Mouse (Mus musculus) MEL (cell line): Measurements from ENCODE around the gene Rhbdl1. TPM values are rescaled to one million over a fixed set of nuclear protein-coding genes. Genes with fewer than 3 reads are reported as not detected.

Experiments used
- DNase-seq: peaks from one replicate; pipeline ENCODE4 v3.0.0; 2011; ENCODE audit warnings: low read depth, low spot score
- H3K27ac ChIP-seq: 2 replicates; pipeline ENCODE4 v1.5.1; 2012; ENCODE audit warnings: low read depth, mild to moderate bottlenecking, control low read depth, low read length, moderate library complexity; ENCODE audit not compliant: control insufficient read depth
- H3K27me3 ChIP-seq, 2 experiments: fragments of 150-350 bp in 1 of 2; sonication (generic) in 1 of 2; 2 replicates each; pipeline ENCODE4 v1.6.1; 2012; ENCODE audit warnings: low read length in 2 of 2, mild to moderate bottlenecking in 2 of 2, improper control_type of control experiment in 1 of 2, moderate library complexity in 1 of 2; ENCODE audit not compliant: insufficient read depth in 2 of 2, control insufficient read depth in 1 of 2
- H3K36me3 ChIP-seq, 2 experiments: 2 replicates each; pipeline ENCODE4 v1.6.1; 2012 to 2014; ENCODE audit warnings: low read length in 2 of 2, improper control_type of control experiment in 1 of 2, inconsistent platforms in 1 of 2, mild to moderate bottlenecking in 1 of 2; ENCODE audit not compliant: insufficient read depth in 2 of 2, control insufficient read depth in 1 of 2
- H3K4me1 ChIP-seq, 2 experiments: fragments of 150-350 bp in 1 of 2; sonication (generic) in 1 of 2; 2 replicates each; pipeline ENCODE4 v1.6.1; 2012; ENCODE audit warnings: low read length in 2 of 2, improper control_type of control experiment in 1 of 2, mild to moderate bottlenecking in 1 of 2; ENCODE audit not compliant: insufficient read depth in 2 of 2, control insufficient read depth in 1 of 2
- H3K4me3 ChIP-seq, 2 experiments: fragments of 150-350 bp in 1 of 2; sonication (generic) in 1 of 2; 2 replicates each; pipeline ENCODE4 v1.5.1; 2012; ENCODE audit warnings: low read depth in 2 of 2, low read length in 2 of 2, mild to moderate bottlenecking in 2 of 2, moderate library complexity in 2 of 2, control low read depth in 1 of 2, improper control_type of control experiment in 1 of 2; ENCODE audit not compliant: control insufficient read depth in 1 of 2, insufficient read depth in 1 of 2
- H3K79me2 ChIP-seq: 2 replicates; pipeline ENCODE4 v1.6.1; 2012; ENCODE audit warnings: mild to moderate bottlenecking, low read length, moderate library complexity; ENCODE audit not compliant: control insufficient read depth, poor library complexity, insufficient read depth
- H3K9ac ChIP-seq: 2 replicates; pipeline ENCODE4 v1.6.1; 2012; ENCODE audit warnings: low read depth, mild to moderate bottlenecking, control low read depth, low read length, moderate library complexity; ENCODE audit not compliant: control insufficient read depth, poor library complexity, severe bottlenecking
- H3K9me3 ChIP-seq: fragments of 150-350 bp; sonication (generic); replicated peaks from 2 replicates; pipeline ENCODE4 v1.6.1; 2012; ENCODE audit warnings: mild to moderate bottlenecking, low read length, improper control_type of control experiment, moderate library complexity; ENCODE audit not compliant: insufficient read depth
- CHD1 ChIP-seq: IDR thresholded peaks from 2 replicates; pipeline ENCODE4 v1.6.1; 2012; ENCODE audit warnings: low read depth, mild to moderate bottlenecking, inconsistent platforms, low read length, improper control_type of control experiment
- CTCF ChIP-seq, 3 experiments: IDR thresholded peaks in 2 of 3; conservative IDR thresholded peaks in 1 of 3; 2 replicates each; pipeline ENCODE4 v1.5.1; 2011 to 2012; ENCODE audit warnings: low read length in 3 of 3, low read depth in 2 of 3, mild to moderate bottlenecking in 2 of 3, improper control_type of control experiment in 1 of 3, inconsistent platforms in 1 of 3, mixed read lengths in 1 of 3, moderate library complexity in 1 of 3; ENCODE audit not compliant: control insufficient read depth in 1 of 3, insufficient read depth in 1 of 3, poor library complexity in 1 of 3, severe bottlenecking in 1 of 3
- E2F4 ChIP-seq: IDR thresholded peaks from 2 replicates; pipeline ENCODE4 v1.6.1; 2011; ENCODE audit warnings: low read depth, low read length, improper control_type of control experiment, borderline replicate concordance
- ELF1 ChIP-seq: IDR thresholded peaks from 2 replicates; pipeline ENCODE4 v1.6.1; 2014; ENCODE audit warnings: low read depth, mild to moderate bottlenecking, inconsistent platforms, low read length, improper control_type of control experiment, moderate library complexity
- ETS1 ChIP-seq: IDR thresholded peaks from 2 replicates; pipeline ENCODE4 v1.6.1; 2012; ENCODE audit warnings: low read depth, mild to moderate bottlenecking, inconsistent platforms, low read length, improper control_type of control experiment, moderate library complexity
- GABPA ChIP-seq: IDR thresholded peaks from 2 replicates; pipeline ENCODE4 v1.6.1; 2012; ENCODE audit warnings: low read depth, mild to moderate bottlenecking, inconsistent platforms, low read length, improper control_type of control experiment, moderate library complexity
- GATA1 ChIP-seq: IDR thresholded peaks from 2 replicates; pipeline ENCODE4 v1.6.1; 2011; ENCODE audit warnings: low read depth, low read length, improper control_type of control experiment
- KAT2A ChIP-seq: conservative IDR thresholded peaks from 2 replicates; pipeline ENCODE4 v1.6.1; 2012; ENCODE audit warnings: low read depth, low read length, improper control_type of control experiment, inconsistent platforms
- MEF2A ChIP-seq: IDR thresholded peaks from 2 replicates; pipeline ENCODE4 v1.6.1; 2014; ENCODE audit warnings: low read depth, mild to moderate bottlenecking, inconsistent platforms, low read length, improper control_type of control experiment; ENCODE audit not compliant: poor library complexity, insufficient replicate concordance, severe bottlenecking; ENCODE audit errors: extremely low read depth
- MXI1 ChIP-seq: IDR thresholded peaks from 2 replicates; pipeline ENCODE4 v1.6.1; 2011; ENCODE audit warnings: mild to moderate bottlenecking, low read depth, low read length, improper control_type of control experiment
- POLR2A ChIP-seq, 2 experiments: IDR thresholded peaks; 2 replicates each; pipeline ENCODE4 v1.6.1; 2011 to 2012; ENCODE audit warnings: low read length in 2 of 2, mild to moderate bottlenecking in 2 of 2, control low read depth in 1 of 2, improper control_type of control experiment in 1 of 2, low read depth in 1 of 2, moderate library complexity in 1 of 2; ENCODE audit not compliant: control insufficient read depth in 1 of 2, insufficient read depth in 1 of 2, poor library complexity in 1 of 2
- POLR2AphosphoS2 ChIP-seq: IDR thresholded peaks from 2 replicates; pipeline ENCODE4 v1.6.1; 2011; ENCODE audit warnings: low read length, improper control_type of control experiment
- POLR2AphosphoS5 ChIP-seq: IDR thresholded peaks from 2 replicates; pipeline ENCODE4 v1.6.1; 2012; ENCODE audit warnings: low read depth, borderline replicate concordance, mild to moderate bottlenecking, inconsistent platforms, low read length, moderate library complexity, mixed read lengths
- TAL1 ChIP-seq: IDR thresholded peaks from 2 replicates; pipeline ENCODE4 v1.6.1; 2012; ENCODE audit warnings: mild to moderate bottlenecking, inconsistent platforms, low read length, moderate library complexity, mixed read lengths
- TBP ChIP-seq: IDR thresholded peaks from 2 replicates; pipeline ENCODE4 v1.8.0; 2011; ENCODE audit warnings: low read depth, low read length, improper control_type of control experiment
- TCF12 ChIP-seq: IDR thresholded peaks from 2 replicates; pipeline ENCODE4 v1.6.1; 2014; ENCODE audit warnings: low read depth, mild to moderate bottlenecking, inconsistent platforms, low read length, improper control_type of control experiment, moderate library complexity
- USF1 ChIP-seq: IDR thresholded peaks from 2 replicates; pipeline ENCODE4 v1.6.1; 2014; ENCODE audit warnings: low read depth, mild to moderate bottlenecking, inconsistent platforms, low read length, improper control_type of control experiment, moderate library complexity
- USF2 ChIP-seq, 2 experiments: IDR thresholded peaks; 2 replicates each; pipeline ENCODE4 v1.6.1; 2011 to 2012; ENCODE audit warnings: improper control_type of control experiment in 2 of 2, low read length in 2 of 2, borderline replicate concordance in 1 of 2, inconsistent platforms in 1 of 2, low read depth in 1 of 2, mild to moderate bottlenecking in 1 of 2; ENCODE audit not compliant: insufficient read depth in 1 of 2
- ZMIZ1 ChIP-seq: IDR thresholded peaks from 2 replicates; pipeline ENCODE4 v1.6.1; 2012; ENCODE audit warnings: low read depth, mild to moderate bottlenecking, inconsistent platforms, low read length, improper control_type of control experiment, moderate library complexity
- ZNF384 ChIP-seq: IDR thresholded peaks from 2 replicates; pipeline ENCODE4 v1.6.1; 2012; ENCODE audit warnings: low read depth, mild to moderate bottlenecking, inconsistent platforms, low read length, improper control_type of control experiment
- polyA plus RNA-seq, 2 experiments: library from polyadenylated mRNA; stranded (reverse) in 1 of 2; unstranded in 1 of 2; fragments of >175 nt in 1 of 2; fragments of >200 nt in 1 of 2; gene quantifications; 2 replicates each; pipeline versions ENCODE4 v1.2.1 to v1.2.4; 2012; ENCODE audit warnings: low replicate concordance in 2 of 2, low read depth in 1 of 2; ENCODE audit not compliant: insufficient read length in 2 of 2, insufficient read depth in 1 of 2, missing spikeins in 1 of 2
- total RNA-seq: library from RNA; depleted of rRNA; stranded (reverse); fragments of 300-350 nt; gene quantifications from 2 replicates; pipeline ENCODE4 v1.2.3, GENCODE M21; 2012

The Rhbdl1 gene
- total and polyA plus RNA-seq, 3 experiments: 1.4 to 4.0 TPM; not detected in 1

GRCm38 (mm10) chr17:25877741-25878610, 40.9 kb upstream of the Rhbdl1 start:
- H3K4me1 ChIP-seq: peaks cover 2 to 19% of the 10 kb centered on the region in 2 experiments; a peak in 3 of 4 replicates
- peaks cover 0 to 7% of the 10 kb centered on the region in 2 experiments; a peak in 2 of 4 replicates for H3K36me3 ChIP-seq
- H3K4me3 ChIP-seq: no peak overlapping the region

GRCm38 (mm10) chr17:25877025-25877424, 39.9 kb upstream of the Rhbdl1 start:
- H3K4me1 ChIP-seq: peaks cover 2 to 19% of the 10 kb centered on the region in 2 experiments; a peak in 3 of 4 replicates
- H3K36me3 ChIP-seq: peaks cover 0 to 7% of the 10 kb centered on the region in 2 experiments; a peak in 2 of 4 replicates
- no peak overlapping the region for H3K4me3 ChIP-seq

More at GRCm38 (mm10) chr17:25877741-25878610, 40.9 kb upstream of the Rhbdl1 start:
- TF ChIP-seq KAT2A (no peak), CTCF (IDR thresholded peaks at IDR 0.05 in 2 of 3, conservative IDR thresholded peaks at IDR 0.05 in 1 of 3; ENCODE audit: control insufficient read depth in 1 of 3, insufficient read depth in 1 of 3, low read depth in 2 of 3, low read length in 3 of 3, poor library complexity in 1 of 3, severe bottlenecking in 1 of 3) (no peak), ZMIZ1 (no peak), POLR2AphosphoS2 (no peak), ZNF384 (no peak), GATA1 (no peak), CHD1 (no peak), POLR2AphosphoS5 (no peak), USF1 (no peak), MEF2A (no peak), MXI1 (no peak), TBP (no peak)
- TF ChIP-seq, all 39 proteins: peak for 0
- Histone ChIP-seq H3K9me3 (no peaks in the 10 kb centered on the region), H3K27ac (no peak overlapping the region), H3K9ac (no peak overlapping the region), H3K27me3 (no peaks in the 10 kb centered on the region), H3K79me2 (peaks cover 6% of the 10 kb centered on the region; the same call in 1 of the 2 replicates)
- DNase-seq: no peak

More at GRCm38 (mm10) chr17:25877025-25877424, 39.9 kb upstream of the Rhbdl1 start:
- Histone ChIP-seq H3K27ac (no peak overlapping the region), H3K27me3 (no peaks in the 10 kb centered on the region), H3K9me3 (no peaks in the 10 kb centered on the region), H3K9ac (no peak overlapping the region), H3K79me2 (peaks cover 6% of the 10 kb centered on the region; the same call in 1 of the 2 replicates)
- TF ChIP-seq ELF1 (no peak), TCF12 (no peak), POLR2A (IDR thresholded peaks at IDR 0.05; ENCODE audit: control insufficient read depth in 1 of 2, insufficient read depth in 1 of 2, low read depth in 1 of 2, low read length in 2 of 2, poor library complexity in 1 of 2) (no peak), USF2 (IDR thresholded peaks at IDR 0.05; ENCODE audit: borderline replicate concordance in 1 of 2, insufficient read depth in 1 of 2, low read depth in 1 of 2, low read length in 2 of 2) (no peak), E2F4 (no peak), ETS1 (no peak), ZNF384 (no peak), GABPA (no peak), USF1 (no peak), POLR2AphosphoS5 (no peak), TAL1 (no peak), MXI1 (no peak), CTCF (IDR thresholded peaks at IDR 0.05 in 2 of 3, conservative IDR thresholded peaks at IDR 0.05 in 1 of 3; ENCODE audit: control insufficient read depth in 1 of 3, insufficient read depth in 1 of 3, low read depth in 2 of 3, low read length in 3 of 3, poor library complexity in 1 of 3, severe bottlenecking in 1 of 3) (no peak)
- DNase-seq: peak; percentile 52
